Mouse (Mus musculus) CH12.LX (cell line): ENCODE results near the gene Irs2. TPM values are rescaled to one million over a fixed set of nuclear protein-coding genes. Genes with fewer than 3 reads are reported as not detected.

ENCODE experiments used
- DNase-seq: peaks from one replicate; pipeline ENCODE4 v3.0.0-alpha.2; 2013; ENCODE audit errors: extremely low read depth
- H3K27ac ChIP-seq: 2 replicates; pipeline ENCODE4 v1.5.1; 2012; ENCODE audit warnings: low read depth, mild to moderate bottlenecking, control low read depth, moderate library complexity; ENCODE audit not compliant: insufficient read depth
- H3K27me3 ChIP-seq: replicated peaks from 2 replicates; pipeline ENCODE3; 2012; ENCODE audit warnings: inconsistent platforms
- H3K36me3 ChIP-seq, 2 experiments: replicated peaks in 1 of 2; 2 replicates each; pipeline versions ENCODE3 to v1.6.1; 2012; ENCODE audit warnings: inconsistent platforms in 1 of 2, low read length in 1 of 2, mild to moderate bottlenecking in 1 of 2, mixed read lengths in 1 of 2, moderate library complexity in 1 of 2; ENCODE audit not compliant: control insufficient read depth in 1 of 2, insufficient read depth in 1 of 2
- H3K4me1 ChIP-seq, 2 experiments: 2 replicates each; pipeline ENCODE4 v1.6.1; 2012; ENCODE audit warnings: inconsistent platforms in 1 of 2, moderate library complexity in 1 of 2; ENCODE audit not compliant: insufficient read depth in 2 of 2, control insufficient read depth in 1 of 2
- H3K4me2 ChIP-seq: 2 replicates; pipeline ENCODE4 v1.6.1; 2012; ENCODE audit warnings: low read depth, mild to moderate bottlenecking, control low read depth; ENCODE audit not compliant: poor library complexity, insufficient read depth, severe bottlenecking
- H3K4me3 ChIP-seq, 3 experiments: fragments of 150-350 bp in 1 of 3; sonication (generic) in 1 of 3; replicated peaks in 1 of 3; 2 replicates each; pipeline versions ENCODE3 to v1.5.1; 2011 to 2012; ENCODE audit warnings: low read depth in 2 of 3, low read length in 2 of 3, mild to moderate bottlenecking in 2 of 3, moderate library complexity in 2 of 3, control low read depth in 1 of 3, improper control_type of control experiment in 1 of 3, inconsistent platforms in 1 of 3, mixed read lengths in 1 of 3; ENCODE audit not compliant: poor library complexity in 1 of 3
- H3K79me2 ChIP-seq: replicated peaks from 2 replicates; pipeline ENCODE4 v1.6.1; 2012; ENCODE audit warnings: mild to moderate bottlenecking, moderate library complexity; ENCODE audit not compliant: control insufficient read depth, poor library complexity, insufficient read depth, severe bottlenecking; ENCODE audit errors: extremely low read depth
- H3K9ac ChIP-seq: 2 replicates; pipeline ENCODE4 v1.6.1; 2012; ENCODE audit warnings: low read depth, mild to moderate bottlenecking, control low read depth, moderate library complexity; ENCODE audit not compliant: insufficient read depth
- H3K9me3 ChIP-seq: replicated peaks from 2 replicates; pipeline ENCODE3; 2012; ENCODE audit warnings: low read length, inconsistent platforms, mixed read lengths
- BHLHE40 ChIP-seq: IDR thresholded peaks from 2 replicates; pipeline ENCODE4 v1.6.1; 2011; ENCODE audit warnings: mild to moderate bottlenecking, low read depth, low read length, improper control_type of control experiment
- CHD1 ChIP-seq: IDR thresholded peaks from 2 replicates; pipeline ENCODE4 v1.6.1; 2012; ENCODE audit warnings: low read depth, low read length, improper control_type of control experiment, inconsistent platforms
- E2F4 ChIP-seq: IDR thresholded peaks from 2 replicates; pipeline ENCODE4 v1.6.1; 2011; ENCODE audit warnings: low read depth, low read length, improper control_type of control experiment; ENCODE audit not compliant: insufficient replicate concordance
- GABPA ChIP-seq: IDR thresholded peaks from 2 replicates; pipeline ENCODE4 v1.6.1; 2012; ENCODE audit warnings: low read depth, low read length, improper control_type of control experiment, inconsistent platforms; ENCODE audit not compliant: insufficient replicate concordance
- HCFC1 ChIP-seq: IDR thresholded peaks from 2 replicates; pipeline ENCODE4 v1.6.1; 2012; ENCODE audit warnings: low read depth, mild to moderate bottlenecking, inconsistent platforms, low read length, improper control_type of control experiment
- IRF4 ChIP-seq: IDR thresholded peaks from 2 replicates; pipeline ENCODE4 v1.6.1; 2014; ENCODE audit warnings: low read depth, mild to moderate bottlenecking, inconsistent platforms, low read length, improper control_type of control experiment
- JUN ChIP-seq: IDR thresholded peaks from 2 replicates; pipeline ENCODE4 v1.6.1; 2011; ENCODE audit warnings: low read depth, mild to moderate bottlenecking, low read length, improper control_type of control experiment, moderate library complexity; ENCODE audit not compliant: insufficient read depth
- JUND ChIP-seq: conservative IDR thresholded peaks from 2 replicates; pipeline ENCODE4 v1.6.1; 2011; ENCODE audit warnings: low read depth, low read length, improper control_type of control experiment
- KAT2A ChIP-seq: IDR thresholded peaks from 2 replicates; pipeline ENCODE4 v1.6.1; 2012; ENCODE audit warnings: low read length, improper control_type of control experiment, inconsistent platforms; ENCODE audit not compliant: insufficient replicate concordance
- MAFK ChIP-seq: IDR thresholded peaks from 2 replicates; pipeline ENCODE4 v1.6.1; 2011; ENCODE audit warnings: low read length, improper control_type of control experiment; ENCODE audit not compliant: insufficient replicate concordance
- MAX ChIP-seq: IDR thresholded peaks from 2 replicates; pipeline ENCODE4 v1.6.1; 2011; ENCODE audit warnings: low read length, improper control_type of control experiment
- MAZ ChIP-seq: IDR thresholded peaks from 2 replicates; pipeline ENCODE4 v1.6.1; 2012; ENCODE audit warnings: low read depth, mild to moderate bottlenecking, inconsistent platforms, low read length, improper control_type of control experiment, moderate library complexity
- MEF2A ChIP-seq: IDR thresholded peaks from 2 replicates; pipeline ENCODE4 v1.6.1; 2014; ENCODE audit warnings: low read depth, mild to moderate bottlenecking, inconsistent platforms, low read length, improper control_type of control experiment, borderline replicate concordance
- MYC ChIP-seq: IDR thresholded peaks from 2 replicates; pipeline ENCODE4 v1.6.1; 2011; ENCODE audit warnings: low read depth, mild to moderate bottlenecking, improper control_type of control experiment, low read length
- POLR2A ChIP-seq: IDR thresholded peaks from 2 replicates; pipeline ENCODE4 v1.6.1; 2011; ENCODE audit warnings: low read depth, mild to moderate bottlenecking, improper control_type of control experiment, low read length
- POLR2AphosphoS2 ChIP-seq: IDR thresholded peaks from 2 replicates; pipeline ENCODE4 v1.6.1; 2011; ENCODE audit warnings: low read depth, low read length, improper control_type of control experiment
- TBP ChIP-seq: conservative IDR thresholded peaks from 2 replicates; pipeline ENCODE4 v1.6.1; 2011; ENCODE audit warnings: low read depth, low read length, improper control_type of control experiment
- TCF12 ChIP-seq: IDR thresholded peaks from 2 replicates; pipeline ENCODE4 v1.6.1; 2014; ENCODE audit warnings: low read depth, mild to moderate bottlenecking, inconsistent platforms, low read length, improper control_type of control experiment
- UBTF ChIP-seq: IDR thresholded peaks from 2 replicates; pipeline ENCODE4 v1.6.1; 2012; ENCODE audit warnings: low read depth, mild to moderate bottlenecking, inconsistent platforms, low read length, improper control_type of control experiment, moderate library complexity
- USF1 ChIP-seq: IDR thresholded peaks from 2 replicates; pipeline ENCODE4 v1.6.1; 2014; ENCODE audit warnings: low read depth, mild to moderate bottlenecking, inconsistent platforms, low read length, improper control_type of control experiment
- USF2 ChIP-seq: conservative IDR thresholded peaks from 2 replicates; pipeline ENCODE4 v1.6.1; 2011; ENCODE audit warnings: low read depth, low read length, improper control_type of control experiment
- ZMIZ1 ChIP-seq: IDR thresholded peaks from 2 replicates; pipeline ENCODE4 v1.6.1; 2012; ENCODE audit warnings: low read depth, mild to moderate bottlenecking, inconsistent platforms, low read length, improper control_type of control experiment
- dilution Hi-C: fragments of 300-500 bp; cut with MboI; formaldehyde crosslinking; loops from 2 replicates; pipeline ENCODE4 v1.14.3; 2020; ENCODE audit warnings: low sequenced_read_pairs; ENCODE audit not compliant: extremely low pct_unique_long_range_greater_than_20kb, extremely low pct_ligation_motif_present
- in situ Hi-C: fragments of 300-500 bp; cut with MboI; formaldehyde crosslinking; loops from 3 replicates; pipeline ENCODE4 v1.14.3; 2019; ENCODE audit warnings: low sequenced_read_pairs, low pct_ligation_motif_present, low pct_unique_long_range_greater_than_20kb, mixed read lengths
- polyA plus RNA-seq: library from polyadenylated mRNA; unstranded; fragments of >175 nt; gene quantifications from 2 replicates; pipeline ENCODE4 v1.2.1, GENCODE M21; 2012; ENCODE audit warnings: low read depth; ENCODE audit not compliant: insufficient read length
- total RNA-seq, 2 experiments: library from RNA; depleted of rRNA; stranded (reverse); fragments of 300-350 nt in 1 of 2; fragments of >200 nt in 1 of 2; gene quantifications; 2 replicates each; pipeline ENCODE4 v1.2.3; 2012 to 2014

Gene Irs2
- total and polyA plus RNA-seq, 3 experiments = 0.24 to 1.1 TPM; not detected in 1

- TF ChIP-seq ZMIZ1 = no peak
- TF ChIP-seq KAT2A = no peak
- no peak for TF ChIP-seq MEF2A
- TF ChIP-seq JUND = no peak
- no peak for TF ChIP-seq UBTF
- peak; percentile 48 for TF ChIP-seq HCFC1
- TF ChIP-seq TBP = no peak
- no peak for TF ChIP-seq USF2
- no peak for TF ChIP-seq IRF4
- no peak for TF ChIP-seq CHD1
- no peak for TF ChIP-seq MYC
- no peak for TF ChIP-seq GABPA
- TF ChIP-seq E2F4 = no peak
- TF ChIP-seq MAX = peak; percentile 23; the same call in 1 of the 2 replicates
- no peak for TF ChIP-seq USF1
- TF ChIP-seq BHLHE40 = no peak
These were observed 62.1 kb downstream of the Irs2 start (continued) for GRCm38 (mm10) chr8:10945939-10946740.

GRCm38 (mm10) chr8:10945490-10945889 lies 62.8 kb downstream of the Irs2 start:
- Histone ChIP-seq H3K9me3 (peaks cover 3% of the 10 kb centered on the region), H3K4me1 (peaks cover 7 to 16% of the 10 kb centered on the region in 2 experiments), H3K27me3 (peaks cover 1% of the 10 kb centered on the region), H3K36me3 (no peaks in the 10 kb centered on the region), H3K27ac (no peak overlapping the region), H3K4me2 (no peak overlapping the region), H3K9ac (no peak overlapping the region), H3K79me2 (no peaks in the 10 kb centered on the region), H3K4me3 (no peak overlapping the region)
- dilution Hi-C loops (no loop called here), in situ Hi-C loops (no loop called here)
- TF ChIP-seq MAZ (no peak), JUN (no peak), POLR2AphosphoS2 (no peak), POLR2A (no peak), BHLHE40 (no peak), ZMIZ1 (no peak), UBTF (no peak), TCF12 (no peak), MAX (no peak), MAFK (no peak), MEF2A (no peak)
- DNase-seq = no peak
